Mouse (Mus musculus): ENCODE data around the gene Rere.
"Not testable (repeated sequence)": the region's sequence is repeated elsewhere in the genome, so short reads cannot be mapped to it uniquely, and the experiment has no call there.

GRCm38 (mm10) chr4:150270718-150271117 is 10.7 kb upstream of the Rere start:
- not testable (repeated sequence) for TF ChIP-seq POLR2A (IDR thresholded peaks at IDR 0.05; ENCODE audit: borderline replicate concordance, extremely low read depth, insufficient read depth, insufficient read length, poor library complexity, severe bottlenecking); CTCF (IDR thresholded peaks at IDR 0.05; ENCODE audit: borderline replicate concordance, extremely low read depth, insufficient read depth, insufficient read length)
